Mouse (Mus musculus): ENCODE measurements around the gene Npw. TPM values are rescaled to one million over a fixed set of nuclear protein-coding genes. Genes with fewer than 3 reads are reported as not detected.
A peak's percentile ranks its signal among the peaks of the same experiment; 100 is the strongest.

Npw gene
- total RNA-seq, 1 experiment from 2014 or later: not detected

DNA sequence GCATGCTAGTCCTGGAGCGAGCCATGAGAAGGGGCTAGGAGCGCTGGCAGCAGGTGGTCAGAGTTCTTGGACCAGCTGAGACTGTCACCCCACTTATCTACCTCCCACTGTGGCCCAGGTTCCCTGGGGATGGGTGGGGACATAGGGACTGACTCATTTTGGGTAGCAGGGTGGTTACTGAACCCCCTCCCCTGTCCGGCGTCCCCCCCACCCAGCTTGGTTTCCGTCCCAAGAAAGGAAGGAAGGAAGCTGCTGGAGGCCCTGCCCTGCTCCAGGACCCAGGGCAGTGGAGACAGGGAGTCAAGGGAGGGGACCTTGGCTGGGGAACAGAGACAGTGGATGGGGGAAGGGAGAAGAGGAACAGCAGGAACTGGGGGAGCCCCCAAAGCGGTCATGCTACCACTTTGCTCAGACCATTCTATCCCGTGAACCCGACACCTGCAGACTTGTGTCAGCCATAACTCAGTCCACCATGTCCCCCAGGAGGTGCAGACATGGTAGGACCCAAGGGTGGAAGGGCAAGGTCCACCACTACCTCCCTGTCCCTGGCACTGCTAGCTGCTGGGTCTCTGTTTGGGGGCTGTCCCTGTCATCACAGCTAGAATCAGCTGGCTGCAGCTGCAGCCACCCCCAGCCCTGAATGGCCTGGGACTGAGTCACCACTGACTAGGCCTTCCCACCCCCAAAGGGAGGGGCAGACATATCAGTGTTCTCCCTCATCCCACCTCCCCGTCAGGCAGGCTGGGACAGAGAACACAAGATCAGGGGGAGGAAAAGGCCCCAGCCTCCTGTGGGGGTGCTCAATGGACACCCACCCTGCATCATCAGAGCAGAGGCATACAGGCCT, 13.2 kb downstream of the Npw start:
- no peak for ATAC-seq (ENCODE audit: extremely low read depth, insufficient number of reproducible peaks, low FRiP score, poor library complexity, severe bottlenecking)

GRCm38 (mm10) chr17:24644030-24644715, 14.1 kb downstream of the Npw start:
- ATAC-seq (ENCODE audit: extremely low read depth, insufficient number of reproducible peaks, low FRiP score, poor library complexity, severe bottlenecking): no peak

- ATAC-seq (ENCODE audit: extremely low read depth, insufficient number of reproducible peaks, low FRiP score, poor library complexity, severe bottlenecking): no peak
Observed at GRCm38 (mm10) chr17:24642791-24643343, 15.4 kb downstream of the Npw start.

GRCm38 (mm10) chr17:24641944-24642343, 16.3 kb downstream of the Npw start:
- no peak for ATAC-seq (ENCODE audit: extremely low read depth, insufficient number of reproducible peaks, low FRiP score, poor library complexity, severe bottlenecking)

DNA sequence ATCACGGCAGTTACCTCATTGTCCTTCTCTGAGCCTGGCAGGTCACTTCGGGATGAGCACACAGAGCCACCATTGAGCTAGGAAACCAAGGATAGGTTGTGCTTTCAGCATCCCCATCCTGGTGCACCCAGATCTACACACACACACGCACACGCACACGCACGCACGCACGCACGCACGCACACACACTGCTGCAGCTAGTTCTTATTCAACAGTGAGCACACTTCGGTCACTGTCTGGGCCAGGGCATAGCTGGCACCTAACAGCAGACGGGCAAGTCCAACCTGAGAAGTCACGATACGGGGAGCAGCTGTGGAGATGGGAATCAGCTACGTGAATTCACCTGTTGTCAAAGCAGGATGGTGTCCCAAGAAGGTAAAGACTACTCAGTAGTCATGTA, 17.7 kb downstream of the Npw start:
- ATAC-seq (ENCODE audit: extremely low read depth, insufficient number of reproducible peaks, low FRiP score, poor library complexity, severe bottlenecking): no peak

GRCm38 (mm10) chr17:24640119-24640518, 18.1 kb downstream of the Npw start:
- ATAC-seq (ENCODE audit: extremely low read depth, insufficient number of reproducible peaks, low FRiP score, poor library complexity, severe bottlenecking): no peak

- no peak for ATAC-seq (ENCODE audit: extremely low read depth, insufficient number of reproducible peaks, low FRiP score, poor library complexity, severe bottlenecking)
Observed at GRCm38 (mm10) chr17:24639571-24639988, 18.7 kb downstream of the Npw start.

GRCm38 (mm10) chr17:24638840-24639239, 19.4 kb downstream of the Npw start:
- no peak for ATAC-seq (ENCODE audit: extremely low read depth, insufficient number of reproducible peaks, low FRiP score, poor library complexity, severe bottlenecking)

GRCm38 (mm10) chr17:24638214-24638613, 20.0 kb downstream of the Npw start:
- no peak for ATAC-seq (ENCODE audit: extremely low read depth, insufficient number of reproducible peaks, low FRiP score, poor library complexity, severe bottlenecking)

- ATAC-seq (ENCODE audit: extremely low read depth, insufficient number of reproducible peaks, low FRiP score, poor library complexity, severe bottlenecking): no peak
Observed at GRCm38 (mm10) chr17:24636781-24637481, 21.3 kb downstream of the Npw start.

DNA sequence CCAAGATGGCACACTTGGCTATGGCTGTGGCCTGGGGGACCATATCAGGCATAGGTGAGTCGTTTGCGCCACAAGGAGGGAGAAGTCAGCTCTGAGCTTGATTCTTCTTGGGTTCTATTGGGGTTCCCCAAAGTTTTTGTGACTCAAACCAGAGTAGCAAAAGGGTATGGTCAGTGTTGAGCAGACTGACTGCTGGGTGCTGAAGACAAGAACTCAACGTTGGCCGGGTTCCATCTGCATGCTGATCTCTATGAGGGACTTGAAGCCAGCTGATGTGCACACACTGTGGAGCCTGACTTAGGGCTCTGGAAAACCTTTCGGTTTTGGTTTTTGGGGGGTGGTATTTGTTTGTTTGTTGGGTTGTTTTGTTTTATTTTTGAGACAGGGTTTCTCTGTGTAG, 22.6 kb downstream of the Npw start:
- ATAC-seq (ENCODE audit: extremely low read depth, insufficient number of reproducible peaks, low FRiP score, poor library complexity, severe bottlenecking): no peak

DNA sequence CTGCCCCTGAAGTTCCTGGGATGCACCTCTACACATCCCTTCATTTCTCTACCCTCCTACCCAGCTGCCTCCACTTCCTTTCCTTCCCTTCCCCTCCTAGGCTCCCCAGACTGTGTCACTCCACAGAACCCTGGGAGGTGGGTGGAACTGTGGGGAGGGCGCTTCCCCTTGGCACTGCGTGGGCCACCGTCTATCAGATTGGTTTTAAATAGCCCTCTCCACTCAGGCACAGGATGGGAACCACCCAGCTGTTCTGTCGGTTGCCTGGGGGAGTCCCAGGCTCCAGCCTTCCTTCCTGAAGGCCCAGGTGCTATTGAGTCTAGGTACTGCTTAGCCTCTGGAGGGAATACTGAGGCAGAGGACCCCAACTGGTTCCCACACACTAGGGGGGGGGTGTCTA, 23.2 kb downstream of the Npw start:
- ATAC-seq (ENCODE audit: extremely low read depth, insufficient number of reproducible peaks, low FRiP score, poor library complexity, severe bottlenecking): no peak

GRCm38 (mm10) chr17:24633831-24634230, 24.4 kb downstream of the Npw start:
- ATAC-seq (ENCODE audit: extremely low read depth, insufficient number of reproducible peaks, low FRiP score, poor library complexity, severe bottlenecking): no peak

- ATAC-seq (ENCODE audit: extremely low read depth, insufficient number of reproducible peaks, low FRiP score, poor library complexity, severe bottlenecking): no peak
Observed at GRCm38 (mm10) chr17:24632813-24633449, 25.3 kb downstream of the Npw start.

- peak; percentile 74 for ATAC-seq (ENCODE audit: extremely low read depth, insufficient number of reproducible peaks, low FRiP score, poor library complexity, severe bottlenecking)
Observed at GRCm38 (mm10) chr17:24632167-24632812, 26.0 kb downstream of the Npw start, which contains the start of the genes Tsc2 and Nthl1. Gene Tsc2, minus strand, starts transcription at chr17:24632630. Gene Nthl1, plus strand, starts transcription at chr17:24632680.

DNA sequence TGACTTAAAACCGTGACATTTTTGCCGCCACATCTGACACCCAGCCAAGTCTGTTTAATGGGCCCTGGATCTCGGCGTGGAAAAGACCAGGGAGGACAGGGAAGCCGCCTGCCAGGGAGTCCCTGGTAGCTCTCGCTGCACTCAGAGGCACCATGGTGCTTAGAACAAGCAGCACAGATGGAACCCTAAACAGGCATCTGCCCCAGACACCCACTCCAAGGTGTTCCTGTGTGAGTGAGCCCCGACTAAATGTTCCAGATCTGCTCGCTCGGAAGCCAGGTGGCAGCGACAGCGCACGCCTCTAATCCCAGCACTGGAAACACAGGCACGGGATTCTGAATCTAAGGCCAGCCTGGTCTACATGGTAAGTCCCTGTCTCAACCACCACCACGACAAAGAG, 28.2 kb downstream of the Npw start:
- ATAC-seq (ENCODE audit: extremely low read depth, insufficient number of reproducible peaks, low FRiP score, poor library complexity, severe bottlenecking): no peak

- peak; percentile 55; the same call in 1 of the 2 replicates for ATAC-seq (ENCODE audit: extremely low read depth, insufficient number of reproducible peaks, low FRiP score, poor library complexity, severe bottlenecking)
Observed at GRCm38 (mm10) chr17:24628646-24629045, 29.6 kb downstream of the Npw start.

GRCm38 (mm10) chr17:24625472-24625871, 32.8 kb downstream of the Npw start:
- no peak for ATAC-seq (ENCODE audit: extremely low read depth, insufficient number of reproducible peaks, low FRiP score, poor library complexity, severe bottlenecking)
